Mouse (Mus musculus): ENCODE data around the gene Use1.
A peak's percentile ranks its signal among the peaks of the same experiment; 100 is the strongest.

Use1 gene

GRCm38 (mm10) chr8:71375581-71376422 lies 9.2 kb downstream of the Use1 start:
- ATAC-seq (ENCODE audit: insufficient number of reproducible peaks, low FRiP score, low TSS enrichment): peak; percentile 3; the same call in 1 of the 2 replicates

- ATAC-seq (ENCODE audit: insufficient number of reproducible peaks, low FRiP score, low TSS enrichment): no peak
These were observed 9.9 kb downstream of the Use1 start for GRCm38 (mm10) chr8:71376423-71377030.

- ATAC-seq (ENCODE audit: insufficient number of reproducible peaks, low FRiP score, low TSS enrichment): no peak
These were observed 12.4 kb downstream of the Use1 start for GRCm38 (mm10) chr8:71379008-71379407.

- ATAC-seq (ENCODE audit: insufficient number of reproducible peaks, low FRiP score, low TSS enrichment): no peak
These were observed 12.9 kb downstream of the Use1 start for GRCm38 (mm10) chr8:71379512-71380075.

GRCm38 (mm10) chr8:71380178-71381171 lies 13.8 kb downstream of the Use1 start:
- ATAC-seq (ENCODE audit: insufficient number of reproducible peaks, low FRiP score, low TSS enrichment): no peak

- ATAC-seq (ENCODE audit: insufficient number of reproducible peaks, low FRiP score, low TSS enrichment): no peak
These were observed 14.8 kb downstream of the Use1 start, which contains the start of gene Nr2f6 for GRCm38 (mm10) chr8:71381421-71381970. Gene Nr2f6, minus strand, starts transcription at chr8:71381960.

- ATAC-seq (ENCODE audit: insufficient number of reproducible peaks, low FRiP score, low TSS enrichment): peak; percentile 67
These were observed 15.6 kb downstream of the Use1 start for GRCm38 (mm10) chr8:71381971-71382961.

- no peak for ATAC-seq (ENCODE audit: insufficient number of reproducible peaks, low FRiP score, low TSS enrichment)
These were observed 16.7 kb downstream of the Use1 start for GRCm38 (mm10) chr8:71383396-71383795.

GRCm38 (mm10) chr8:71383860-71384259 lies 17.2 kb downstream of the Use1 start:
- no peak for ATAC-seq (ENCODE audit: insufficient number of reproducible peaks, low FRiP score, low TSS enrichment)

- no peak for ATAC-seq (ENCODE audit: insufficient number of reproducible peaks, low FRiP score, low TSS enrichment)
These were observed 18.7 kb downstream of the Use1 start for GRCm38 (mm10) chr8:71385212-71385835.

- ATAC-seq (ENCODE audit: insufficient number of reproducible peaks, low FRiP score, low TSS enrichment): no peak
These were observed 21.6 kb downstream of the Use1 start for GRCm38 (mm10) chr8:71388267-71388666.

GRCm38 (mm10) chr8:71391696-71392095 lies 25.0 kb downstream of the Use1 start:
- no peak for ATAC-seq (ENCODE audit: insufficient number of reproducible peaks, low FRiP score, low TSS enrichment)

GRCm38 (mm10) chr8:71392391-71392790 lies 25.7 kb downstream of the Use1 start:
- no peak for ATAC-seq (ENCODE audit: insufficient number of reproducible peaks, low FRiP score, low TSS enrichment)

GRCm38 (mm10) chr8:71392871-71393270 lies 26.2 kb downstream of the Use1 start:
- no peak for ATAC-seq (ENCODE audit: insufficient number of reproducible peaks, low FRiP score, low TSS enrichment)

GRCm38 (mm10) chr8:71394481-71394880 lies 27.8 kb downstream of the Use1 start:
- no peak for ATAC-seq (ENCODE audit: insufficient number of reproducible peaks, low FRiP score, low TSS enrichment)

- ATAC-seq (ENCODE audit: insufficient number of reproducible peaks, low FRiP score, low TSS enrichment): no peak
These were observed 28.4 kb downstream of the Use1 start for GRCm38 (mm10) chr8:71395071-71395470.

GRCm38 (mm10) chr8:71395629-71396028 lies 29.0 kb downstream of the Use1 start, which contains the start of gene Ushbp1:
Gene Ushbp1, minus strand, starts transcription at chr8:71395802.
- no peak for ATAC-seq (ENCODE audit: insufficient number of reproducible peaks, low FRiP score, low TSS enrichment)

- ATAC-seq (ENCODE audit: insufficient number of reproducible peaks, low FRiP score, low TSS enrichment): peak; percentile 96
These were observed 30.1 kb downstream of the Use1 start, which contains the start of gene Babam1 for GRCm38 (mm10) chr8:71396639-71397305. Gene Babam1, plus strand, starts transcription at chr8:71396861.

Measured in cerebellum, adult (tissue).